Mouse (Mus musculus): ENCODE measurements around the gene Atg4a. TPM values are rescaled to one million over a fixed set of nuclear protein-coding genes. Genes with fewer than 3 reads are reported as not detected.
A peak's percentile ranks its signal among the peaks of the same experiment; 100 is the strongest.

Gene Atg4a
- polyA plus RNA-seq, 1 experiment from 2014 or later = 19.8 TPM

GRCm38 (mm10) chrX:140979546-140979945 is 22.8 kb downstream of the Atg4a start:
- H3K36me3 ChIP-seq (ENCODE audit: control insufficient read depth, insufficient read depth, low read length) = no peaks in the 10 kb centered on the region
- H3K9ac ChIP-seq (ENCODE audit: low read length) = no peak overlapping the region
- no peaks in the 10 kb centered on the region for H3K9me3 ChIP-seq (ENCODE audit: control insufficient read depth, low read length)
- no peak overlapping the region for H3K4me3 ChIP-seq (ENCODE audit: low read length)
- peak; percentile 60 for ATAC-seq (ENCODE audit: low read depth)
- H3K4me1 ChIP-seq (replicated peaks; ENCODE audit: control insufficient read depth, insufficient read depth, low read length) = no peaks in the 10 kb centered on the region; the same call in none of the 2 replicates
- peaks cover 2% of the 10 kb centered on the region for H3K27me3 ChIP-seq (ENCODE audit: control insufficient read depth, insufficient read depth, low read depth, low read length)
- no peak overlapping the region for H3K27ac ChIP-seq (ENCODE audit: low read length)
- WGBS = 64% methylated on average over 2 of the region's 2 CpGs
- H3K4me2 ChIP-seq (ENCODE audit: low read depth, low read length) = no peak overlapping the region

DNA sequence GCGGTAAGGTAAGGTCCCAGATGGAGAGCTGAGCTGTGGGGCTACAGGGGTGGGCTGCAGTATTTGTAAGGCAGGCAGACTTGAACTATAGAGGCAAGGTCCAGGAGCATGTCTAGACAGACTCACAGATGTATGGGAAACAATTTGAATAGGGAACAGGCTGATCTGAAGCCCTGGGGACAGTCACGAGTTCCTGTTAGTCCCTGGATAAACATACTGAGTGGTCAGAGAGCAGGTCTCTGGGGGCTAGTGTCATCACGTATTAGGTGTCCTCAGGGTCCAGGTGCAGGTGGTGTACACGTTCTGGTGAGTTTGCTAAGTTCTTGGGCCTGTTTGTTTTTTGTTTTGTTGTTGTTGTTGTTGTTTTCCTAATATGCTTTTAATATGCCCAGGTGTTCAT is 23.5 kb downstream of the Atg4a start:
- Histone ChIP-seq H3K4me1 (replicated peaks; ENCODE audit: control insufficient read depth, insufficient read depth, low read length) (no peaks in the 10 kb centered on the region; the same call in none of the 2 replicates), H3K4me3 (ENCODE audit: low read length) (no peak overlapping the region), H3K9me3 (ENCODE audit: control insufficient read depth, low read length) (no peaks in the 10 kb centered on the region), H3K27ac (ENCODE audit: low read length) (no peak overlapping the region), H3K4me2 (ENCODE audit: low read depth, low read length) (no peak overlapping the region), H3K36me3 (ENCODE audit: control insufficient read depth, insufficient read depth, low read length) (no peaks in the 10 kb centered on the region), H3K27me3 (ENCODE audit: control insufficient read depth, insufficient read depth, low read depth, low read length) (peaks cover 2% of the 10 kb centered on the region), H3K9ac (ENCODE audit: low read length) (no peak overlapping the region)
- no peak for ATAC-seq (ENCODE audit: low read depth)
- 66% methylated on average over 4 of the region's 4 CpGs for WGBS

- H3K4me2 ChIP-seq (ENCODE audit: low read depth, low read length) = no peak overlapping the region
- H3K27me3 ChIP-seq (ENCODE audit: control insufficient read depth, insufficient read depth, low read depth, low read length) = peaks cover 4% of the 10 kb centered on the region
- no peaks in the 10 kb centered on the region for H3K9me3 ChIP-seq (ENCODE audit: control insufficient read depth, low read length)
- WGBS = 34% methylated on average over 6 of the region's 6 CpGs
- no peak overlapping the region for H3K27ac ChIP-seq (ENCODE audit: low read length)
- no peaks in the 10 kb centered on the region for H3K36me3 ChIP-seq (ENCODE audit: control insufficient read depth, insufficient read depth, low read length)
- H3K4me3 ChIP-seq (ENCODE audit: low read length) = no peak overlapping the region
- ATAC-seq (ENCODE audit: low read depth) = no peak
- H3K9ac ChIP-seq (ENCODE audit: low read length) = no peak overlapping the region
- H3K4me1 ChIP-seq (replicated peaks; ENCODE audit: control insufficient read depth, insufficient read depth, low read length) = no peaks in the 10 kb centered on the region; the same call in none of the 2 replicates
Observed at GRCm38 (mm10) chrX:140983206-140983960, 26.7 kb downstream of the Atg4a start.

GRCm38 (mm10) chrX:140984795-140985194 is 28.1 kb downstream of the Atg4a start:
- Histone ChIP-seq H3K9me3 (ENCODE audit: control insufficient read depth, low read length) (no peaks in the 10 kb centered on the region), H3K4me3 (ENCODE audit: low read length) (no peak overlapping the region), H3K27ac (ENCODE audit: low read length) (no peak overlapping the region), H3K36me3 (ENCODE audit: control insufficient read depth, insufficient read depth, low read length) (no peaks in the 10 kb centered on the region), H3K4me1 (replicated peaks; ENCODE audit: control insufficient read depth, insufficient read depth, low read length) (no peaks in the 10 kb centered on the region; the same call in 1 of the 2 replicates), H3K9ac (ENCODE audit: low read length) (no peak overlapping the region), H3K4me2 (ENCODE audit: low read depth, low read length) (no peak overlapping the region), H3K27me3 (ENCODE audit: control insufficient read depth, insufficient read depth, low read depth, low read length) (peaks cover 4% of the 10 kb centered on the region)
- WGBS = 56% methylated on average over 6 of the region's 6 CpGs
- ATAC-seq (ENCODE audit: low read depth) = no peak

DNA sequence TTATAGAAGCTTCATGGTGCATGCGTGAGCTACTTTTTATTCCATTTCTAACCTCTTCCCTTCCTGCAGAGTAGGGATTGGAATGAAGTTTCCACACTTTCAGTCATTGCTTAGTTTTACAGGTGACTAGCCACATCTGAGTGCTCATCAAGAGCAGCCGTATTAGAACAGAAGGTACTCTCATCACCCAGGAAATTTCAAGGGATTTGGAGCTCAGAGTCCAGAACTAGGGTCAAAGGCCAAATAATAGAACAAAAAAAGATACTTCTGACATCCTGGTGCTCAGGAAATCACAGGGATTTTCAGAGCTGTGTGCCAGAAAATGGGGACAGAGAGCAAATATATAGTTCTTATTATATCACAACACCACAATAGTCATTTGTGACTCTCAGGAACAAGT is 28.5 kb downstream of the Atg4a start:
- Histone ChIP-seq H3K9me3 (ENCODE audit: control insufficient read depth, low read length) (no peaks in the 10 kb centered on the region), H3K36me3 (ENCODE audit: control insufficient read depth, insufficient read depth, low read length) (no peaks in the 10 kb centered on the region), H3K4me2 (ENCODE audit: low read depth, low read length) (no peak overlapping the region), H3K4me1 (replicated peaks; ENCODE audit: control insufficient read depth, insufficient read depth, low read length) (no peaks in the 10 kb centered on the region; the same call in 1 of the 2 replicates), H3K4me3 (ENCODE audit: low read length) (no peak overlapping the region), H3K27me3 (ENCODE audit: control insufficient read depth, insufficient read depth, low read depth, low read length) (peaks cover 4% of the 10 kb centered on the region), H3K9ac (ENCODE audit: low read length) (no peak overlapping the region), H3K27ac (ENCODE audit: low read length) (no peak overlapping the region)
- 73% methylated on average over 2 of the region's 2 CpGs for WGBS
- ATAC-seq (ENCODE audit: low read depth) = no peak

DNA sequence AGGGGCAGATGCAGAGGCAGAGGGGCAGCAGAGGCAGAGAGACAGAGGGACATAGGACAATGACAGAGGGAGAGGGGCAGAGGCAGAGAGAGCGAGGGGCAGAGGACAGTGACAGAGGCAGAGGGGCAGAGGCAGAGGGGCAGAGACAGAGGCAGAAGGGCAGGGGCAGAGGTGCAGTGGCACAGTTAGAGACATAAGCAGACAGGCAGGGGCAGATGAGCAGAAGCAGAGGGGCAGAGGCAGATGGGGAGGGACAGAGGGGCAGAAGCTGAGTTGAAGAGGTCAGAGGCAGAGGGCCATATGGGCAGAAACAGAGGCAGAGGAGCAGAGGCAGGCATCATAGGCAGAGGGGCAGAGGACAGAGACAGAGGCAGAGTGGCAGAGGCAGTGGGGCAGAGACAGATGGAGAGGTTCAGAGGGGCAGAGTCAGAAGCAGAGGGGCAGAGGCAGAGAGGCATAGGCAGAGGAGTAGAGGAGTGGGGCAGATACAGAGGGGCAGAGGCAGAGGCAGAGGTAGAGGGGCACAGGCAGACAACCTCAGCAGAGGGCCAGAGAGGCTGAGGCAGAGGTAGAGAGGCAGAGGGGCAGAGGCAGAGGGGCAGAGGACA is 40.3 kb downstream of the Atg4a start:
- H3K4me1 ChIP-seq (replicated peaks; ENCODE audit: control insufficient read depth, insufficient read depth, low read length) = no peaks in the 10 kb centered on the region
- 80% methylated on average over 1 of the region's 1 CpGs for WGBS
- H3K27me3 ChIP-seq (ENCODE audit: control insufficient read depth, insufficient read depth, low read depth, low read length) = peaks cover 2% of the 10 kb centered on the region; the same call in 1 of the 2 replicates
- no peak overlapping the region for H3K27ac ChIP-seq (ENCODE audit: low read length)
- no peaks in the 10 kb centered on the region for H3K9me3 ChIP-seq (ENCODE audit: control insufficient read depth, low read length)
- peak; percentile 36; the same call in 1 of the 2 replicates for ATAC-seq (ENCODE audit: low read depth)
- no peak overlapping the region for H3K4me2 ChIP-seq (ENCODE audit: low read depth, low read length)
- H3K4me3 ChIP-seq (ENCODE audit: low read length) = no peak overlapping the region
- H3K36me3 ChIP-seq (ENCODE audit: control insufficient read depth, insufficient read depth, low read length) = no peaks in the 10 kb centered on the region
- H3K9ac ChIP-seq (ENCODE audit: low read length) = no peak overlapping the region

- Histone ChIP-seq H3K27ac (ENCODE audit: low read length) (no peak overlapping the region), H3K4me3 (ENCODE audit: low read length) (no peak overlapping the region), H3K9ac (ENCODE audit: low read length) (no peak overlapping the region), H3K4me2 (ENCODE audit: low read depth, low read length) (no peak overlapping the region), H3K36me3 (ENCODE audit: control insufficient read depth, insufficient read depth, low read length) (no peaks in the 10 kb centered on the region), H3K4me1 (replicated peaks; ENCODE audit: control insufficient read depth, insufficient read depth, low read length) (no peaks in the 10 kb centered on the region), H3K27me3 (ENCODE audit: control insufficient read depth, insufficient read depth, low read depth, low read length) (peaks cover 2% of the 10 kb centered on the region; the same call in 1 of the 2 replicates), H3K9me3 (ENCODE audit: control insufficient read depth, low read length) (no peaks in the 10 kb centered on the region)
- no peak for ATAC-seq (ENCODE audit: low read depth)
- WGBS = 75% methylated on average over 1 of the region's 1 CpGs
Observed at GRCm38 (mm10) chrX:140997912-140998545, 41.3 kb downstream of the Atg4a start.

DNA sequence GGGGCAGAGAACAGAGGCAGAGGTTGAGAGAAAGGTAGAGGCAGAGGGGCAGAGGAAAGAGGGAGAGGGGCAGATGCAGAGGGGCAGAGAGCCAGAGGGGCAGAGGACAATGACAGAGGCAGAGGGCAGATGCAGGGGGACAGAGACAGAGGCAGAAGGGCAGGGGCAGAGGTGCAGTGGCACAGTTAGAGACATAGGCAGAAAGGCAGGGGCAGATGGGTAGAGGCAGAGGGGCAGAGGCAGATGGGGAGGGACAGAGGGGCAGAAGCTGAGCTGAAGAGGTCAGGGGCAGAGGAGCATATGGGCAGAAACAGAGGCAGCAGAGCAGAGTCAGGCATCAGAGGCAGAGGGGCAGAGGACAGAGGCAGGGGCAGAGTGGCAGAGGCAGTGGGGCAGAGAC is 42.2 kb downstream of the Atg4a start:
- Histone ChIP-seq H3K36me3 (ENCODE audit: control insufficient read depth, insufficient read depth, low read length) (no peaks in the 10 kb centered on the region), H3K4me1 (replicated peaks; ENCODE audit: control insufficient read depth, insufficient read depth, low read length) (no peaks in the 10 kb centered on the region), H3K9ac (ENCODE audit: low read length) (no peak overlapping the region), H3K4me2 (ENCODE audit: low read depth, low read length) (no peak overlapping the region), H3K4me3 (ENCODE audit: low read length) (no peak overlapping the region), H3K27ac (ENCODE audit: low read length) (no peak overlapping the region), H3K27me3 (ENCODE audit: control insufficient read depth, insufficient read depth, low read depth, low read length) (peaks cover 2% of the 10 kb centered on the region; the same call in 1 of the 2 replicates), H3K9me3 (ENCODE audit: control insufficient read depth, low read length) (no peaks in the 10 kb centered on the region)
- no peak for ATAC-seq (ENCODE audit: low read depth)

DNA sequence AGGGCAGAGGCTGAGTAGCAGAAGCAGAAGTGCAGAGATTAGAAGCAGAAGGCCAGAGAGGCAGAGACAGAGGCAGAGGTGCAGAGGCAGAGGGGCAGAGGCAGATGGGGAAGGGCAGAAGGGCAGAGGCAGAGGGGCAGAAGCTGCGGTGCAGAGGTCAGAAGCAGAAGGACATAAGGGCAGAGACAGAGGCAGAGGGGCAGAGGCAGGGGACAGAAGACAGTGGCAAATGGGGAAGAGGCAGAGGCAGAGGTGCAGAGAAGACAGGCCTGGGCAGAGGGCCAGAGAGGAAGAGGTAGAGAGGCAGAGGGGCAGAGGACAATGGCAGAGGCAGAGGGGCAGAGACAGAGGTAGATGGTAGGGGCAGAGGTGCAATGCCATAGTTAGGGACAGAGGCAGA is 193.0 kb downstream of the Atg4a start:
- H3K9me3 ChIP-seq (ENCODE audit: control insufficient read depth, low read length) = no peaks in the 10 kb centered on the region
- no peak overlapping the region for H3K27ac ChIP-seq (ENCODE audit: low read length)
- H3K36me3 ChIP-seq (ENCODE audit: control insufficient read depth, insufficient read depth, low read length) = no peaks in the 10 kb centered on the region
- no peak overlapping the region for H3K9ac ChIP-seq (ENCODE audit: low read length)
- no peaks in the 10 kb centered on the region for H3K4me1 ChIP-seq (replicated peaks; ENCODE audit: control insufficient read depth, insufficient read depth, low read length)
- H3K27me3 ChIP-seq (ENCODE audit: control insufficient read depth, insufficient read depth, low read depth, low read length) = no peaks in the 10 kb centered on the region
- H3K4me3 ChIP-seq (ENCODE audit: low read length) = no peak overlapping the region
- 30% methylated on average over 1 of the region's 1 CpGs for WGBS
- no peak for ATAC-seq (ENCODE audit: low read depth)
- no peak overlapping the region for H3K4me2 ChIP-seq (ENCODE audit: low read depth, low read length)
